Mouse (Mus musculus) midbrain, embryonic 15.5 days (tissue): Measurements from ENCODE around the gene H2-Q1. TPM values are rescaled to one million over a fixed set of nuclear protein-coding genes. Genes with fewer than 3 reads are reported as not detected.
"Not testable (repeated sequence)": the region's sequence is repeated elsewhere in the genome, so short reads cannot be mapped to it uniquely, and the experiment has no call there.

Experiments used
- ATAC-seq: fragments of 200-750 bp; cut with Nextera tagmentation; replicated peaks from 2 replicates; pipeline ENCODE4 v1.8.0; 2017; ENCODE audit warnings: moderate TSS enrichment
- H3K27ac ChIP-seq: fragments of 300-500 bp; sonication (generic); 2 replicates; pipeline ENCODE4 v1.5.1; 2015; ENCODE audit warnings: mild to moderate bottlenecking, inconsistent platforms
- H3K27me3 ChIP-seq: fragments of 300-500 bp; sonication (generic); replicated peaks from 2 replicates; pipeline ENCODE4 v1.6.1; 2015; ENCODE audit warnings: inconsistent platforms
- H3K36me3 ChIP-seq: fragments of 300-500 bp; sonication (generic); replicated peaks from 2 replicates; pipeline ENCODE4 v1.6.1; 2015; ENCODE audit warnings: inconsistent platforms
- H3K4me1 ChIP-seq: fragments of 300-500 bp; sonication (generic); 2 replicates; pipeline ENCODE4 v1.6.1; 2015; ENCODE audit warnings: inconsistent platforms
- H3K4me2 ChIP-seq: fragments of 300-500 bp; sonication (generic); 2 replicates; pipeline ENCODE4 v1.6.1; 2015; ENCODE audit warnings: inconsistent platforms, mild to moderate bottlenecking, moderate library complexity
- H3K4me3 ChIP-seq: fragments of 300-500 bp; sonication (generic); 2 replicates; pipeline ENCODE4 v1.5.1; 2015; ENCODE audit warnings: mild to moderate bottlenecking, inconsistent platforms
- H3K9ac ChIP-seq: fragments of 300-500 bp; sonication (generic); 2 replicates; pipeline ENCODE4 v1.6.1; 2015; ENCODE audit warnings: mild to moderate bottlenecking, inconsistent platforms
- H3K9me3 ChIP-seq: fragments of 300-500 bp; sonication (generic); 2 replicates; pipeline ENCODE4 v1.6.1; 2016; ENCODE audit warnings: inconsistent platforms
- WGBS: fragments of 180-500 bp; shearing (Covaris S2); methylation state at CpG from one replicate; pipeline ENCODE4 v1.1.7; 2015; ENCODE audit warnings: mixed read lengths; 5-methylcytosine and 5-hydroxymethylcytosine counted together
- polyA plus RNA-seq: library from polyadenylated mRNA; unstranded; fragments of >200 nt; fragmentation: Nextera tagmentation; extraction: Ambion mirVana; gene quantifications from 2 replicates; pipeline ENCODE4 v1.2.1, GENCODE M21; 2015

The H2-Q1 gene
- polyA plus RNA-seq, result 0.54 and 0.70 TPM in 2 replicates

DNA sequence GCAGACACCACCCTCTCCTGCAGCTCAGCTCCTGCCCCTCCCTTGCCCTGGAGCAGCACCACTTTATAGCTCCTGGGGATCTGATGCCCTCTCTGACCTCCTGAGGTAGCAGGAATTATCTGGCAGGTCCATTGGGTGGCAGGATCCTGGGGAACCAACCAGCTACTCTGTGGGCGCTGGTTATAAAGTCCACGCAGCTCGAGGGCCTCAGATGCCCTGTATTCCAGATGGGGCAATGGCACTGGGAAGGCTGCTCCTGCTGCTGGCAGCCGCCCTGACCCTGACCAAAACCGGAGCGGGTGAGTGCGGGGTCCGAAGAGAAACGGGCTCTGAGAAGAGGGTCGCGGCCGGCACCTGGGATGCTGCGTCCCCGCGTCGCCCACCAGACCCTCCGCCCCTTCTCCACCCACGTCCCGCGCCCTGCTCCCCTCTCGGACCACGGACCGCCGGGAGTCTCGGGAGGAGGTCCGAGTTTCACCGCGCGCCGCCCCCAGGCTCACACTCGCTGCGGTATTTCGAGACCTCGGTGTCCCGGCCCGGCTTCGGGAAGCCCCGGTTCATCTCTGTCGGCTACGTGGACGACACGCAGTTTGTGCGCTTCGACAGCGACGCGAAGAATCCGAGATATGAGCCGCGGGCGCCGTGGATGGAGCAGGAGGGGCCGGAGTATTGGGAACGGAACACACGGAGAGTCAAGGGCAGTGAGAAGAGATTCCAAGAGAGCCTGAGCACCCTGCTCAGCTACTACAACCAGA, at the start of gene H2-Q1:
Gene H2-Q1 (plus strand): TSS at position 79 of the 755 bp plus-strand sequence.
- Histone ChIP-seq H3K9me3 (no peaks in the 10 kb centered on the region), H3K36me3 (no peaks in the 10 kb centered on the region), H3K4me2 (peak within 1 kb of the TSS; percentile 78), H3K9ac (no peak within 1 kb of the TSS; the same call in 1 of the 2 replicates), H3K27me3 (peaks cover 30% of the 10 kb centered on the region), H3K4me1 (peaks cover 8% of the 10 kb centered on the region), H3K27ac (no peak within 1 kb of the TSS), H3K4me3 (peak within 1 kb of the TSS; percentile 37)
- no peak for ATAC-seq
- WGBS, result under 1% methylated on average over 54 of the region's 55 CpGs

DNA sequence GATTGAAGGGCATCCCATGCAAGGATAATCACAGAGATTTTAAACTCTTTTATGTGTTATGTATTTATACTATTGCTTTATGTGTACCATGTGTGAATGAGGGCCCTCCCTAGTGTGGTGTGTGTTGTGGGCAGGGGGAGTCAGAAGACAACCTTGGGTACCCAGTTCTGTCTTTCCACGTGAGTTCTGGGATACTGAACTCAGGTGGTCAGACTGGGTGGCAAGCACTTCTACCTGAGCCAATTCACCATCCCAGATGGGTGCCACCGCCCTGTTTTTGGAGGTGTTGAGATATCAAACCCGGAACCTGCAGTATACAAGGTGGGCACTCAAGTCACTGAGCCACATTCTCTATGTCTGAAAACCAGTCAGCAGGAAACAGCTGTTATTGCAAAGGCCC, 48.0 kb upstream of the H2-Q1 start:
- no peaks in the 10 kb centered on the region for H3K36me3 ChIP-seq
- no peaks in the 10 kb centered on the region for H3K9me3 ChIP-seq
- 65% methylated on average over 3 of the region's 3 CpGs for WGBS
- no peak overlapping the region for H3K4me3 ChIP-seq
- H3K27me3 ChIP-seq, result no peaks in the 10 kb centered on the region; the same call in 1 of the 2 replicates
- no peaks in the 10 kb centered on the region for H3K4me1 ChIP-seq
- H3K27ac ChIP-seq, result no peak overlapping the region
- no peak for ATAC-seq
- H3K4me2 ChIP-seq, result no peak overlapping the region
- H3K9ac ChIP-seq, result no peak overlapping the region

DNA sequence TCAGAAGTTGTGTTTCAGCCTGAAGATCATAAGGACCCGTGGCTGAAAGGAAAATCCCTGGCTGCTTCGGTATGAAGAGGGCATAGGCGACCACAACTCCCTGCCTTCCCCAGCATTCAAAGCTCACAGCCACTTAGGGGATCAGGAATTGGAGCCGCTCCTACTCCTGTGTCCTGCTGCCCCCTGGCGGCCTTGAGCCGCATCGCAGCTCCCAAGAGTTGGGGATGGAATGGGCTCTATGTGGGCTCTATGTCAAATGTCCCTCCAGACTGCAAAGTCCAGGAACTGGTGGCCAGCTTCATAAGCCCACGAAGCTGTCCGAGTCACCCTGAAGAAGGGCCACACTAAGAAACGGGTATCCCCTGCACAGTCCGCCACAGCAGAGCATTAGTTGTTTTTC, 45.4 kb upstream of the H2-Q1 start:
- WGBS, result 7% methylated on average over 11 of the region's 11 CpGs
- H3K4me2 ChIP-seq, result no peak overlapping the region
- H3K9ac ChIP-seq, result no peak overlapping the region
- H3K27me3 ChIP-seq, result no peaks in the 10 kb centered on the region; the same call in 1 of the 2 replicates
- no peaks in the 10 kb centered on the region for H3K36me3 ChIP-seq
- no peaks in the 10 kb centered on the region for H3K4me1 ChIP-seq
- H3K9me3 ChIP-seq, result no peaks in the 10 kb centered on the region
- no peak overlapping the region for H3K27ac ChIP-seq
- no peak overlapping the region for H3K4me3 ChIP-seq
- ATAC-seq, result peak; percentile 62; the same call in 1 of the 2 replicates

DNA sequence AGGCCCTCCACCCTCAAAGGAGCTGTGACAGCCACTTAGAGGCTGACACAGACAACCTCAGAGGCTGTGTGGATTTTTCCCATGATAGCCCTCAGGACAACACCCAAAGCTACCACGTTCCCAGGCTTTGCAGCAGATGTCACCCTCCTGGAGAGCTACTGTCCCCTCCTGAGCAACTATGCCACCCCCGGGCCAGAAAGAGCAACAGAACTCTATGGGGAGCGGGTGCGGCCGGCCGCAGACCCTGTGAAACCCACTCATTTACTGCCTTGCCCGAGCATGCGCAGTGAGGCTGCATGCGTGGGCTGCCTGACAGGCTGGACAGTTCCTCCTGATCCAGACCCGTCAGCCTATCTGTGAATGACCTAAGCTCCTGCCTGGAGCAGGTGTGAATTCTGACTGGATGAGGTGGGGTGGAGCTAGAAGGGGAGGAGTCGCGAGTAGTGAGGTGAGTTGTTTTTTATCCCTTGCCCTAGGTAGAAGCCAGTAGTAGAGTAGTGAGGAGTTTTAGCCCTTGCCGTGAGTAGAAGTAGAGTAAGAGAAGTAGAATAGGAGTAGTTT, 43.8 kb upstream of the H2-Q1 start:
- Histone ChIP-seq H3K27ac (no peak overlapping the region), H3K4me3 (no peak overlapping the region), H3K36me3 (no peaks in the 10 kb centered on the region), H3K9ac (0 out of 2 replicates have a peak overlapping the region, but pooled peaks have one; percentile 21), H3K27me3 (no peaks in the 10 kb centered on the region; the same call in 1 of the 2 replicates), H3K9me3 (no peaks in the 10 kb centered on the region), H3K4me1 (no peaks in the 10 kb centered on the region), H3K4me2 (peak overlapping the region; percentile 31)
- ATAC-seq, result no peak
- 32% methylated on average over 13 of the region's 13 CpGs for WGBS

DNA sequence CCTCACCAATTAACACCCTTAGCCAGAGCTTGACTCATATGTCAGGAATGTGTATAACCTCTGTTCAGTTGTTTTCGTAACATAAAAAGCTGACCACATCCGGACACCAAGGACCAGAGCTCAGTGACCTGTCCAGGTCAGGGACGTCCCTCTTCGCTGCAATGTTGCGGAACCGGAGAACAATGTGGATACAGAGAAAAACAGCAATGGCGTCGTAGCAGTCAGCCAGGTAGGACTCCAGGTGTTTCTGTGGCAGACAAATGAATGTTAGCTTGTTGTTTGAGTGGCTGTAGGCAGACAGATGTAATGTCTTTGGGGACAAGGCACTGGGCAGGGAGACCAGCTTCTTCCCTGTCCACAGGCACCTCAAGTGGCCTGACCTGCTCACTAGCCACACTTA, 42.2 kb upstream of the H2-Q1 start:
- Histone ChIP-seq H3K4me1 (no peaks in the 10 kb centered on the region), H3K4me2 (no peak overlapping the region), H3K4me3 (no peak overlapping the region), H3K27ac (no peak overlapping the region), H3K27me3 (no peaks in the 10 kb centered on the region; the same call in 1 of the 2 replicates), H3K9ac (no peak overlapping the region), H3K9me3 (no peaks in the 10 kb centered on the region), H3K36me3 (no peaks in the 10 kb centered on the region)
- 85% methylated on average over 8 of the region's 8 CpGs for WGBS
- ATAC-seq, result no peak

DNA sequence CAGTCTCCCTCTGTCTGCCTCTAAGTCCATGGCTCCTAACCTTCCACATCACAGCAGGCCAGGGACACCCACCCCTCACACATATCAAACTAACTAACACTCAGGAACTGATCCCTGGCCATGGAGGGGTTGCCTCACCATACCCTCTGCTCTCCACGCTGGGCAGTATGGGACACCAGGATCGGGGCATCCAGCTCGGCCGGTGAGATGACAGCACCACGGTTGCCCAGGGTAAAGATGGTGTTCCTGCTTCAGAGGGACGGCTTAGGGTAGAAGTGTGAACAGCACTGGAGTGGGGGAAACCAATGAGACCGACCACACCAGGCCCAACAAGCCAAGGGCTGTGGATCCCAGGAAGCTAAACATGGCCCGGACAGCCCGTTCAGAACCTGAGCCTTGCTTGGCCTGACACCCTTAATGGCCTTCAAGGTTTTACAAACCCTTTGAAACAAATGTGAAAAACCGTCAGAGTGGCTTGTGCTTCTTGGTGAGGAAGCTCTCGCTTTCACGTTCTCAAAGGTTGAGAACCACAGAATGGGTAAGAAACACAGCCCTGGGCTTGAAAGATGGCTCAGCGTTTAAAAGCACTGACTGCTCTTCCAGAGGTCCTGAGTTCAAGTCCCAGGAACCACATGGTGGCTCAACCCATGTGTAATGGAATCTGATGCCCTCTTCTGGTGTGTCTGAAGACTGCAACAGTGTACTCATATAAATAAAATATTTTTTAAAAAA, 41.1 kb upstream of the H2-Q1 start:
- no peak overlapping the region for H3K4me2 ChIP-seq
- no peak for ATAC-seq
- H3K4me3 ChIP-seq, result no peak overlapping the region
- no peaks in the 10 kb centered on the region; the same call in 1 of the 2 replicates for H3K27me3 ChIP-seq
- H3K9me3 ChIP-seq, result no peaks in the 10 kb centered on the region
- H3K4me1 ChIP-seq, result no peaks in the 10 kb centered on the region
- H3K9ac ChIP-seq, result no peak overlapping the region
- H3K27ac ChIP-seq, result no peak overlapping the region
- 91% methylated on average over 13 of the region's 13 CpGs for WGBS
- H3K36me3 ChIP-seq, result no peaks in the 10 kb centered on the region

DNA sequence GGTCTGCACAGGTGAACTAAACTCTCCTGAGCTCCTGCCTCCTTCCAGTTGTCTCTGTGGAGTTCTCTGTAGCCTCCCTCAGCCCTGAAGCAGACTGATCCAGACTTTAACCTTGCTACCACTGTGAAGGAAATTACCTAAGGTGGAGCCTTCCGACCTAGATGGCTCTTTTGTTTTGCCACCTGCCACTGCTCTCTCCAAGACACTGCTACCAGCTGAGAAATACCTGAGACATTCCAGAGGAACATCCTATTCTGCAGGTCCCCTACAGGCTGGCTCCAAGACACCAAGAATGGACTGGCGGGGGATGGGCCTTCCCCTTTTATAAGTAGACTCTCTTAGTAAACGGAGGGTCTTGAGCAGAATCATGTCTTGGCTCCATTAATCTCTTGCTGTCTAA, 39.9 kb upstream of the H2-Q1 start:
- H3K9ac ChIP-seq, result no peak overlapping the region
- no peaks in the 10 kb centered on the region for H3K36me3 ChIP-seq
- H3K27ac ChIP-seq, result no peak overlapping the region
- H3K4me1 ChIP-seq, result no peaks in the 10 kb centered on the region
- H3K4me3 ChIP-seq, result no peak overlapping the region
- H3K27me3 ChIP-seq, result no peaks in the 10 kb centered on the region; the same call in 1 of the 2 replicates
- no peak for ATAC-seq
- H3K4me2 ChIP-seq, result no peak overlapping the region
- WGBS, result 73% methylated on average over 3 of the region's 3 CpGs
- no peaks in the 10 kb centered on the region for H3K9me3 ChIP-seq

DNA sequence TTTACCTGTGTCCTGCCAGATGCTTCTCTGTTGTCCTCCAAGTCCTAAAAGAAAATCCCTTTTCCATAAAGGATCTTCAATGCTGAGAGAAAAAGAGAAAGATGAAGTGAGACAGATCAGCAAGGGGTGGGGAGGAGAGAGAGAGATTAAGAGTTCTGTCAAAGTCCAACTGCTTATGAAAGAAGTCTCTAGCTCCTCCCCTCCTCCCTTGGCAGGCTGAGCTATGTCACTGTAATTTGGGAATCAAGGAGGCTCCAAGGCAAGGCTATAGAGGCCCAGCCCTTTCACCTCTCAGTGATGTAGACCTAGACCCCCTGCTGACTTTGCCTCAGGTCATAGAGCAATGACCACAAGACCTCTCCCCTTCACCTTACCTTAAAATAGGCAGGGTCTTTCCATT, 34.8 kb upstream of the H2-Q1 start:
- no peak overlapping the region for H3K27ac ChIP-seq
- H3K27me3 ChIP-seq, result no peaks in the 10 kb centered on the region
- H3K36me3 ChIP-seq, result no peaks in the 10 kb centered on the region
- no peak overlapping the region for H3K4me2 ChIP-seq
- no peaks in the 10 kb centered on the region for H3K4me1 ChIP-seq
- no peak overlapping the region for H3K4me3 ChIP-seq
- no peak overlapping the region for H3K9ac ChIP-seq
- ATAC-seq, result no peak
- H3K9me3 ChIP-seq, result no peaks in the 10 kb centered on the region

DNA sequence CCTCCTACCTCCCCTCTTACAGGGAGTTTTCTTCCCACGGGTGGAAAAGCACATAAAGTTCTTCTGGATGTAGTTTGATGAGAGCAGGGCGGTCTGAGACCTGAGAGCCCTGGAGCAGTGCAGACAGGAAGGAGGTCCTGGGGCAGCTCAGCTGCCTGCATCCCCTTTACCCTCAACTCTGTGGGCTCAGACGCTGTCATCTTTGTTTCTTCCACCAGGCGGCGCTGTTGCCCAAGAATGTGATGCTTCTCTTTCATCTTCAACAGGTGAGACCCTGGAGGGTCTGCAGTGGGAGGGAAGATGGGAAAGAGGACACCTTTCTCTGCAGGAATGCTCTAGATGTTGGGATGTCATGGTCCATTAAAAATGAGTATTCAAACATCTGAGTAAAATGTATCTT, 24.4 kb upstream of the H2-Q1 start:
- not testable (repeated sequence) for ATAC-seq

DNA sequence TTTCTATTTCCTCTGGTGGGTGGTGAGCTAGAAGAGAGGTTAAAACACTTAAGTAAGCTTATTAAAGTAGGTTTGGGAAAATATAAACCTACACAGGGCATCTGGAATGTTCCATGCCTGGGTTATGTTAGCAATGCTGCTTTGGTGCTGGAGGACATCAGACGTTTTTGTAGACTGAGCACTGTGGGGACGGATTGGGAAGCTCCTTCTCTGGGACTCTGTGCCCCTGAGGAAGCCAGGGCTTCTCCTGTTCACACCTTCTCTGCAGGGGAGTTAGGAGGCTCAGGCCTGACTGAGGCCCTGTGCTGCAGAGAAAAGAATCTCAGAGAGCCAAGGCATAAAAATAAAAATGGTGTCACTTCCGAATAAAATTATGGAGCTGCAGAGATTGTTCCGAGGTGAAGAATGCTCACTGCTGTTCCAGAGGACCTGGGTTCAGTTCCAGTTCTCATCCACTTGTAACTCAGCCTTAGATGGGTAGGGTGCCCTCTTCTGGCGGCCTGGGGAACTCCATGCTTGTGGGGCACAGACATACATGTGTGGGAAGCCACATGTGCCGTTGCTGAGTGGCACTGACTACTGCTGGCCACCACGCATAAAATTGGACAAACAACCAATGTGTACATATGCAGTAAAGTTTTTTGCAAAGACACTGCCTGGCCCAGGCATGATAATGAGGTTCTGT, 19.8 kb upstream of the H2-Q1 start:
- H3K36me3 ChIP-seq, H3K9me3 ChIP-seq, H3K27me3 ChIP-seq, H3K27ac ChIP-seq, H3K9ac ChIP-seq, H3K4me3 ChIP-seq, H3K4me1 ChIP-seq, ATAC-seq, H3K4me2 ChIP-seq: not testable (repeated sequence)
- WGBS, result 88% methylated on average over 7 of the region's 7 CpGs

More for the DNA sequence above, 24.4 kb upstream of the H2-Q1 start:
- not testable (repeated sequence) for H3K4me3 ChIP-seq, H3K27me3 ChIP-seq, H3K36me3 ChIP-seq, H3K9me3 ChIP-seq, H3K4me1 ChIP-seq, H3K27ac ChIP-seq, H3K4me2 ChIP-seq, H3K9ac ChIP-seq
- WGBS, result 1% methylated on average over 5 of the region's 5 CpGs

DNA sequence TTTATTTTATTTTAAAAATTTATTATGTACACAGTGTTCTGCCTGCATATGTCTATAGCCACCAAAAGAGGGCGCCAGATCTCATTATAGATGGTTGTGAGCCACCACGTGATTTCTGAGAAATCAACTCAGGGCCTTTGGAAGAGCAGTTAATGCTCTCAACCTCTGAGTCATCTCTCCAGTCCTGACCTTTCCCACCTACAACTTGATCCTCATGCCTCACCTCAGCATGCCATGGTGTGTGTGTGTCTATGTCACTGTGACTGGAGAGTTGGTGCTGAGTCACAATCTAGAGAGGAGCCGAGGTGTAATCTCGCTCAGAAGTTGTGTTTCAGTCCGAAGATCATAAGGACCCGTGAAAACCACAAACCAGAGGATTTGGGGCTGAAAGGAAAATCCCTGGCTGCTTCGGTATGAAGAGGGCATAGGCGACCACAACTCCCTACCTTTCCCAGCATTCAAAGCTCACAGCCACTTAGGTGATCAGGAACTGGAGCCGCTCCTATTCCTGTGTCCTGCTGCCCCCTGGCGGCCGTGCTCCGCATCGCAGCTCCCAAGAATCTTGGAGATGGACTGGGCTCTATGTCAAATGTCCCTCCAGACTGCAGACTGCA, 18.5 kb upstream of the H2-Q1 start:
- Histone ChIP-seq H3K4me1 (no peaks in the 10 kb centered on the region), H3K9ac (no peak overlapping the region), H3K27me3 (no peaks in the 10 kb centered on the region), H3K9me3 (no peaks in the 10 kb centered on the region), H3K36me3 (no peaks in the 10 kb centered on the region), H3K27ac (no peak overlapping the region), H3K4me2 (no peak overlapping the region), H3K4me3 (no peak overlapping the region)
- 23% methylated on average over 13 of the region's 13 CpGs for WGBS
- ATAC-seq, result no peak

DNA sequence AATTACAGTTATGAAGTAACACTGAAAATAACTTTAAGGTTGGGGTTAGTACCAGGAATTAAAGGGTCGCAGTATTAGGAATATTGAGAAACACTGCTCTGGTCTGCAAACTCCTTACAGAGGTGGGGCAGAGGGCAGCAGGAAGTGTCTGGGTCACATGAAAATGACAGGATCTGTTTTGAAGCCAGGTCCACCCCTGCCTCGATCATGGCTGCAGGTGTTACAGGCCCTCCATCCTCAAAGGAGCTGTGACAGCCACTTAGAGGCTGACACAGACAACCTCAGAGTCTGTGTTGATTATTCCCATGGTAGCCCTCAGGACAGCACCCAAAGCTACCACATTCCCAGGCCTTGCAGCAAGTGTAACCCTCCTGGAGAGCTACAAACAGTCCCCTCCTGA, 16.9 kb upstream of the H2-Q1 start:
- Histone ChIP-seq H3K4me1 (no peaks in the 10 kb centered on the region), H3K4me2 (no peak overlapping the region), H3K9me3 (no peaks in the 10 kb centered on the region), H3K36me3 (no peaks in the 10 kb centered on the region), H3K4me3 (no peak overlapping the region), H3K27ac (no peak overlapping the region), H3K9ac (no peak overlapping the region), H3K27me3 (no peaks in the 10 kb centered on the region)
- 87% methylated on average over 2 of the region's 2 CpGs for WGBS
- no peak for ATAC-seq
